Mouse (Mus musculus) left cerebral cortex, adult 8-10 months (tissue): ENCODE measurements around the gene Mblac1. TPM values are rescaled to one million over a fixed set of nuclear protein-coding genes. Genes with fewer than 3 reads are reported as not detected.
"Not testable (repeated sequence)": the region's sequence is repeated elsewhere in the genome, so short reads cannot be mapped to it uniquely, and the experiment has no call there.

ENCODE experiments used
- DNase-seq, 2 experiments: peaks; one replicate each; pipeline ENCODE4 v3.0.0; 2022; ENCODE audit warnings: low spot score in 2 of 2
- microRNA-seq, 2 experiments: library from miRNA; unstranded; fragments of <30 nt; microRNA quantifications; one replicate each; pipeline ENCODE4 v1.2.0; 2022
- total RNA-seq, 4 experiments: library from RNA; stranded (reverse); gene quantifications; 2 replicates each; pipeline ENCODE4 v1.2.4; 2022

The Mblac1 gene
- total RNA-seq, 4 experiments from 2014 or later: 7.4 to 9.1 (median 8.5) TPM

DNA sequence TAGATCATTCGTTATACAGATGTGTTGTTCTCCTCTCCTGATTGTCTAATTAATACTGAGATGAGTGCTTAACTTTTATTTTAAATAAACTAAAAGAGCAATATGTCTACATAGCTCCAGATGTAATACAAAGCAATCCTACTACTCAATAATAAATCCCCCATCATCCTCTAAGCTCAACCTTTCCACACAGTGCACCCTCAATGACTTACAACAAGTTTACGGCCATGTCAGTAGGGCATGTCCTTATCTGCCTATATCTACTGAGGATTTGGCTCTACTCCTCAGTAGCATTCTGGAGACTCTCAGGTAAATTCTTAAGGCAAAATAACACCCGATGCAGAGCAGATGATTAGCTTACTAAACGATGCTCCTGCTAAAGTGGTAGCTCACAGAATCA lies 13.8 kb downstream of the Mblac1 start:
- no peak for DNase-seq

DNA sequence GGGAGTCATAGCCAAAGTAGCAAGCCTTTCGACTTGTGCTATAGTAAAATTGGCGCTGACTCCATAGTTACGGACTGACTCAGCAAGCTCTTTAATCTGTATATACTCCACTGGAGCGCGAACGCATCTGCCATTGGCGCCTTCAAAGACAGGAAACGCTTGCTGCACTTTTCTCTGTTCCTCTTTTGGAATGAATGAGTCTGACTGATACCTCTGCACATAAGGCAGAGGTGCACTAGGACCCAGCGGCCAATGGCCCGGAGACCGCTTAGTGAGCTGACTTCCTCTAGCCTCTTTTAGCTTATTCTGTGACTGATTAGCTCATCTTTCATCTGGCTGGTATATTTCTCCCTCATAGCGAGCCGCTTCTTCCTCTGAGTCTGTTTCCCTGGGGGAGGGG lies 22.5 kb downstream of the Mblac1 start:
- DNase-seq: not testable (repeated sequence)

- DNase-seq: no peak
Observed at GRCm38 (mm10) chr5:138219864-138220263, 25.8 kb downstream of the Mblac1 start.

- peak; percentile 29 to 80 for DNase-seq
Observed at GRCm38 (mm10) chr5:138222111-138222510, 28.0 kb downstream of the Mblac1 start.

- no peak for DNase-seq
Observed at GRCm38 (mm10) chr5:138223287-138223686, 29.2 kb downstream of the Mblac1 start.

DNA sequence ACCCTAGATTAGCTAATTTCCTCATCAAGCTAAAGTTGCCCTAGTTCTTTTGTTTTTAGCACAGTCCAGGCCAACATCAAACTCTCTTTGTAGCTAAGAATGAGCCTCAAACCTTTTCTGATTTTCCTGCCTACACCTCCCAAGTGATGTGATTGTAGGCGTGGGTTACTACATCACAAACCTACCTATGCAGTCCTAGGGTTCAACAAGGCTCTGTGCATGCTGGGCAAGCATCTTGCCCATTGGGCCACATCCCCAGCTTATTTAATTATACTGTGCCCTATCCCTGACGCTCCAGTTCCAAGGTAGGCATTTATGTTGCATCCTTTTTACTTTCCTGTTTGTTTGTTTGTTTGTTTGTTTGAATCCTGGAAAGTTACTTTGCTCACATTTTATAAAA lies 31.6 kb downstream of the Mblac1 start, which contains the start of gene Nxpe5:
Gene Nxpe5 (plus strand): TSS at position 199 of the 400 bp plus-strand sequence.
- no peak for DNase-seq

GRCm38 (mm10) chr5:138226491-138226890 lies 32.4 kb downstream of the Mblac1 start:
- no peak for DNase-seq

GRCm38 (mm10) chr5:138227367-138227766 lies 33.3 kb downstream of the Mblac1 start:
- no peak for DNase-seq

DNA sequence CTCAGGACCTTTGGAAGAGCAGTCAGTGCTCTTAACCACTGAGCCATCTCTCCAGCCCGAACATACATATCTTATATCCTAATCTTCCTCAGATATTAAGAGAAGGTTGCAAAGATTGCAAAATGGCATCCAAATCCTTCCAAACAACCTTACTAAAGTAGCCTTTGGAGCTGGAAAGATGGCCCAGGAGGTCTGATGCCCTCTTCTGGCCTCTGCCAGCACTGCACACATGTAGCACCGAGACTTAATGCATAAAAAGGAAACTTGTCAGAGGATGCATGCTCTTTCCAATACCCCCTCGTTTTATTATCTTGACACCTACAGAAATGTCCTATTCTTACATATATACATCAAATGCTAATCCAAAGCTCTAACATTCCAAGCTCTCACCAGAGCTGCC lies 33.9 kb downstream of the Mblac1 start:
- DNase-seq: no peak

- no peak for DNase-seq
Observed at GRCm38 (mm10) chr5:138229511-138229910, 35.4 kb downstream of the Mblac1 start.

GRCm38 (mm10) chr5:138233778-138234177 lies 39.7 kb downstream of the Mblac1 start:
- DNase-seq: no peak

DNA sequence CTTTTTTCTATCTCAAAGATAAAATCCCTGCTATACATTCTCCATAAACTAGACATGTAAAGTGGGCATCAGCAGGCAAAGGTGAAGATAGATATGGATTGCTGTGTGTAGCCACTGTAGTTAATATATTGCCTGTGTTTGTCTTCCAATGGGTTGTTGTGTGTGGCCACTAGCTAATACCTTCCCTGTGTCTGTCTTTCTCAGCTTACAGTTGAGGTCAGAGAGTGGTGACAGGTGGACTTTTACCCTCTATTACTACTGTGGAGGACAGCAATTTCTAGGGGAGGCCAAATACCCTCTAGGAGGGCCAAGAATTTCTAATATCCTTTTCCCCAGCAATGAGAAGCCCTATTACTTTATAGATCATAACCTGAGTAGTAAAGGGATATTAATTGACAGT lies 40.1 kb downstream of the Mblac1 start:
- no peak for DNase-seq

- no peak for DNase-seq
Observed at GRCm38 (mm10) chr5:138241511-138241910, 47.4 kb downstream of the Mblac1 start.

Small RNA genes within 50 kb of the gene (microRNA-seq; reads per million reads assigned to microRNA genes)
- gene Mir106b (373 to 412 reads per million in 2 experiments), gene Mir25 (50.5 to 52.9 reads per million in 2 experiments), gene Mir93 (1,448 to 1,450 reads per million in 2 experiments)

Other genes with a start within 250 kb of the Mblac1 start
- gene Gjc3, start 231.2 kb upstream of the Mblac1 start, total RNA-seq: 10 to 100 TPM; 22.7 to 28.6 (median 25.6) TPM
- gene Azgp1, start 212.8 kb upstream of the Mblac1 start, total RNA-seq: not detected
- gene Smok3a, start 173.1 kb upstream of the Mblac1 start, total RNA-seq: not detected
- not detected for gene Smok3b, start 172.9 kb upstream of the Mblac1 start, total RNA-seq
- gene Smok3c, start 141.1 kb upstream of the Mblac1 start, total RNA-seq: not detected
- 10 to 100 TPM; 39.6 to 44.7 (median 42.9) TPM for gene Zkscan1, start 109.2 kb upstream of the Mblac1 start, total RNA-seq
- gene Zscan21, start 77.4 kb upstream of the Mblac1 start, total RNA-seq: 10 to 100 TPM; 15.9 to 17.8 (median 16.3) TPM
- gene Zfp113, start 38.6 kb upstream of the Mblac1 start, total RNA-seq: 10 to 100 TPM; 11.6 to 14.0 (median 13.4) TPM
- 100 to 1,000 TPM; 133 to 147 (median 144) TPM for gene Cops6, start 33.2 kb upstream of the Mblac1 start, total RNA-seq
- gene Ap4m1, start 22.3 kb upstream of the Mblac1 start, total RNA-seq: 10 to 100 TPM; 21.6 to 28.1 (median 24.0) TPM
- gene Mcm7, start 21.9 kb upstream of the Mblac1 start, total RNA-seq: 10 to 100 TPM; 15.2 to 17.9 (median 15.9) TPM
- gene Taf6, start 6.9 kb upstream of the Mblac1 start, total RNA-seq: 10 to 100 TPM; 34.6 to 42.1 (median 38.8) TPM
- gene Cnpy4, start 6.8 kb upstream of the Mblac1 start, total RNA-seq: 10 to 100 TPM; 11.7 to 14.7 (median 12.5) TPM
- under 1 TPM in 3 of 4 experiments, not detected in 1; 0.19 to 0.23 (median 0.22) TPM for gene Nxpe5, start 31.6 kb downstream of the Mblac1 start, total RNA-seq
- 10 to 100 TPM; 50.8 to 61.6 (median 55.1) TPM for gene Lamtor4, start 61.2 kb downstream of the Mblac1 start, total RNA-seq
- gene BC037034, start 69.7 kb downstream of the Mblac1 start, total RNA-seq: 10 to 100 TPM; 60.5 to 70.0 (median 66.1) TPM
- gene Gal3st4, start 78.5 kb downstream of the Mblac1 start, total RNA-seq: 1 to 10 TPM; 2.8 to 5.2 (median 3.9) TPM
- gene Gm43720, start 85.6 kb downstream of the Mblac1 start, total RNA-seq: not detected
- gene Gpc2, start 85.7 kb downstream of the Mblac1 start, total RNA-seq: 1 to 10 TPM in 3 of 4 experiments, under 1 TPM in 1; 0.94 to 1.7 (median 1.3) TPM
- gene Stag3, start 85.9 kb downstream of the Mblac1 start, total RNA-seq: 1 to 10 TPM in 2 of 4 experiments, under 1 TPM in 2; 0.36 to 1.2 (median 0.89) TPM
- gene Pvrig, start 147.6 kb downstream of the Mblac1 start, total RNA-seq: 1 to 10 TPM in 1 of 4 experiments, under 1 TPM in 3; 0.34 to 1.1 (median 0.59) TPM
- 10 to 100 TPM; 20.6 to 23.6 (median 20.8) TPM for gene Zfp157, start 247.2 kb downstream of the Mblac1 start, total RNA-seq